Mouse (Mus musculus): Measurements from ENCODE around the gene Rbm18. TPM values are rescaled to one million over a fixed set of nuclear protein-coding genes. Genes with fewer than 3 reads are reported as not detected.

The Rbm18 gene
- polyA plus RNA-seq, 1 experiment from 2014 or later = 33.7 TPM

GRCm38 (mm10) chr2:36148876-36149365, 12.3 kb upstream of the Rbm18 start:
- no peak overlapping the region for H3K4me2 ChIP-seq (replicated peaks; ENCODE audit: low read depth)
- no peak for ATAC-seq (ENCODE audit: low FRiP score, low TSS enrichment)
- no peak overlapping the region for H3K9ac ChIP-seq (ENCODE audit: low read length)
- no peak for TF ChIP-seq EP300 (optimal IDR thresholded peaks at IDR 0.05)
- TF ChIP-seq CTCF (IDR thresholded peaks at IDR 0.05; ENCODE audit: low read depth) = no peak
- H3K27ac ChIP-seq (replicated peaks) = no peak overlapping the region
- H3K4me1 ChIP-seq (replicated peaks; ENCODE audit: control insufficient read depth, insufficient read depth) = no peaks in the 10 kb centered on the region
- no peaks in the 10 kb centered on the region for H3K27me3 ChIP-seq (ENCODE audit: control insufficient read depth, insufficient read depth, low read length)
- DNase-seq (ENCODE audit: low spot score) = no peak
- H3K36me3 ChIP-seq (ENCODE audit: control insufficient read depth, insufficient read depth, low read length) = no peaks in the 10 kb centered on the region
- no peak overlapping the region for H3K4me3 ChIP-seq (ENCODE audit: low read depth, low read length)
- 57% methylated on average over 7 of the region's 7 CpGs for WGBS
- no peaks in the 10 kb centered on the region for H3K9me3 ChIP-seq (ENCODE audit: control insufficient read depth, low read length)

GRCm38 (mm10) chr2:36139096-36139495, 2.5 kb upstream of the Rbm18 start:
- ATAC-seq (ENCODE audit: low FRiP score, low TSS enrichment) (no peak), DNase-seq (ENCODE audit: low spot score) (no peak)
- Histone ChIP-seq H3K36me3 (ENCODE audit: control insufficient read depth, insufficient read depth, low read length) (peaks cover 2% of the 10 kb centered on the region), H3K4me1 (replicated peaks; ENCODE audit: control insufficient read depth, insufficient read depth) (peaks cover 3% of the 10 kb centered on the region; the same call in 1 of the 2 replicates), H3K9me3 (ENCODE audit: control insufficient read depth, low read length) (no peaks in the 10 kb centered on the region), H3K4me3 (ENCODE audit: low read depth, low read length) (no peak overlapping the region), H3K27me3 (ENCODE audit: control insufficient read depth, insufficient read depth, low read length) (no peaks in the 10 kb centered on the region), H3K27ac (replicated peaks) (no peak overlapping the region; the same call in 1 of the 2 replicates), H3K4me2 (replicated peaks; ENCODE audit: low read depth) (no peak overlapping the region), H3K9ac (ENCODE audit: low read length) (no peak overlapping the region)
- TF ChIP-seq EP300 (optimal IDR thresholded peaks at IDR 0.05) (no peak), CTCF (IDR thresholded peaks at IDR 0.05; ENCODE audit: low read depth) (no peak)
- WGBS = 31% methylated on average over 2 of the region's 2 CpGs

- Histone ChIP-seq H3K36me3 (ENCODE audit: control insufficient read depth, insufficient read depth, low read length) (0 out of 2 replicates have a peak, but pooled peaks cover 9% of the 10 kb centered on the region), H3K27me3 (ENCODE audit: control insufficient read depth, insufficient read depth, low read length) (no peaks in the 10 kb centered on the region), H3K27ac (replicated peaks) (peak overlapping the region; percentile 87), H3K4me3 (ENCODE audit: low read depth, low read length) (peak overlapping the region; percentile 65), H3K9ac (ENCODE audit: low read length) (peak overlapping the region; percentile 73), H3K9me3 (ENCODE audit: control insufficient read depth, low read length) (no peaks in the 10 kb centered on the region), H3K4me1 (replicated peaks; ENCODE audit: control insufficient read depth, insufficient read depth) (peaks cover 3% of the 10 kb centered on the region; the same call in 1 of the 2 replicates), H3K4me2 (replicated peaks; ENCODE audit: low read depth) (peak overlapping the region; percentile 74)
- TF ChIP-seq EP300 (optimal IDR thresholded peaks at IDR 0.05) (no peak), CTCF (IDR thresholded peaks at IDR 0.05; ENCODE audit: low read depth) (no peak)
- no peak for ATAC-seq (ENCODE audit: low FRiP score, low TSS enrichment)
- no peak for DNase-seq (ENCODE audit: low spot score)
- under 1% methylated on average over 4 of the region's 4 CpGs for WGBS
Observed at GRCm38 (mm10) chr2:36135887-36136286, 686 bp downstream of the Rbm18 start.

- H3K27me3 ChIP-seq (ENCODE audit: control insufficient read depth, insufficient read depth, low read length) = no peaks in the 10 kb centered on the region
- no peak overlapping the region for H3K9ac ChIP-seq (ENCODE audit: low read length)
- H3K4me2 ChIP-seq (replicated peaks; ENCODE audit: low read depth) = no peak overlapping the region
- H3K36me3 ChIP-seq (ENCODE audit: control insufficient read depth, insufficient read depth, low read length) = peaks cover 18% of the 10 kb centered on the region
- WGBS = 76% methylated on average over 3 of the region's 3 CpGs
- H3K27ac ChIP-seq (replicated peaks) = no peak overlapping the region
- H3K9me3 ChIP-seq (ENCODE audit: control insufficient read depth, low read length) = no peaks in the 10 kb centered on the region
- DNase-seq (ENCODE audit: low spot score) = no peak
- H3K4me3 ChIP-seq (ENCODE audit: low read depth, low read length) = no peak overlapping the region
- H3K4me1 ChIP-seq (replicated peaks; ENCODE audit: control insufficient read depth, insufficient read depth) = no peaks in the 10 kb centered on the region
- no peak for ATAC-seq (ENCODE audit: low FRiP score, low TSS enrichment)
- TF ChIP-seq EP300 (optimal IDR thresholded peaks at IDR 0.05) = no peak
- TF ChIP-seq CTCF (IDR thresholded peaks at IDR 0.05; ENCODE audit: low read depth) = no peak
Observed at GRCm38 (mm10) chr2:36129051-36129450, 7.5 kb downstream of the Rbm18 start.

GRCm38 (mm10) chr2:36127973-36128372, 8.6 kb downstream of the Rbm18 start:
- H3K4me3 ChIP-seq (ENCODE audit: low read depth, low read length) = no peak overlapping the region
- ATAC-seq (ENCODE audit: low FRiP score, low TSS enrichment) = no peak
- H3K4me2 ChIP-seq (replicated peaks; ENCODE audit: low read depth) = no peak overlapping the region
- H3K9ac ChIP-seq (ENCODE audit: low read length) = no peak overlapping the region
- H3K4me1 ChIP-seq (replicated peaks; ENCODE audit: control insufficient read depth, insufficient read depth) = no peaks in the 10 kb centered on the region
- no peaks in the 10 kb centered on the region for H3K9me3 ChIP-seq (ENCODE audit: control insufficient read depth, low read length)
- no peak overlapping the region for H3K27ac ChIP-seq (replicated peaks)
- no peak for DNase-seq (ENCODE audit: low spot score)
- TF ChIP-seq EP300 (optimal IDR thresholded peaks at IDR 0.05) (no peak), CTCF (IDR thresholded peaks at IDR 0.05; ENCODE audit: low read depth) (no peak)
- 59% methylated on average over 4 of the region's 4 CpGs for whole genome bisulfite sequencing
- peaks cover 18% of the 10 kb centered on the region for H3K36me3 ChIP-seq (ENCODE audit: control insufficient read depth, insufficient read depth, low read length)
- H3K27me3 ChIP-seq (ENCODE audit: control insufficient read depth, insufficient read depth, low read length) = no peaks in the 10 kb centered on the region

GRCm38 (mm10) chr2:36126795-36127429, 9.7 kb downstream of the Rbm18 start:
- Histone ChIP-seq H3K9me3 (ENCODE audit: control insufficient read depth, low read length) (no peaks in the 10 kb centered on the region), H3K27ac (replicated peaks) (no peak overlapping the region), H3K4me1 (replicated peaks; ENCODE audit: control insufficient read depth, insufficient read depth) (no peaks in the 10 kb centered on the region), H3K9ac (ENCODE audit: low read length) (no peak overlapping the region), H3K36me3 (ENCODE audit: control insufficient read depth, insufficient read depth, low read length) (peaks cover 26% of the 10 kb centered on the region), H3K4me3 (ENCODE audit: low read depth, low read length) (no peak overlapping the region), H3K27me3 (ENCODE audit: control insufficient read depth, insufficient read depth, low read length) (no peaks in the 10 kb centered on the region), H3K4me2 (replicated peaks; ENCODE audit: low read depth) (no peak overlapping the region)
- no peak for ATAC-seq (ENCODE audit: low FRiP score, low TSS enrichment)
- 87% methylated on average over 9 of the region's 9 CpGs for WGBS
- no peak for TF ChIP-seq EP300 (optimal IDR thresholded peaks at IDR 0.05)
- no peak for TF ChIP-seq CTCF (IDR thresholded peaks at IDR 0.05; ENCODE audit: low read depth)
- no peak for DNase-seq (ENCODE audit: low spot score)
